Mouse (Mus musculus): ENCODE measurements around the gene Mpeg1. TPM values are rescaled to one million over a fixed set of nuclear protein-coding genes. Genes with fewer than 3 reads are reported as not detected.

Mpeg1 gene
- polyA plus RNA-seq, 1 experiment from 2014 or later = 0.84 TPM

GRCm38 (mm10) chr19:12489675-12490570 lies 29.3 kb downstream of the Mpeg1 start:
- H3K4me2 ChIP-seq (replicated peaks; ENCODE audit: low read depth) = no peak overlapping the region
- TF ChIP-seq CTCF (IDR thresholded peaks at IDR 0.05; ENCODE audit: low read depth) = no peak
- 72% methylated on average over 11 of the region's 11 CpGs for WGBS
- ATAC-seq (ENCODE audit: low FRiP score, low TSS enrichment) (no peak), DNase-seq (ENCODE audit: low spot score) (no peak)
- H3K36me3 ChIP-seq (ENCODE audit: control insufficient read depth, insufficient read depth, low read length) = peaks cover 3% of the 10 kb centered on the region; the same call in 1 of the 2 replicates
- H3K4me1 ChIP-seq (replicated peaks; ENCODE audit: control insufficient read depth, insufficient read depth) = 0 out of 2 replicates have a peak, but pooled peaks cover 7% of the 10 kb centered on the region
- H3K9ac ChIP-seq (ENCODE audit: low read length) = 0 out of 2 replicates have a peak overlapping the region, but pooled peaks have one; percentile 13
- no peaks in the 10 kb centered on the region for H3K9me3 ChIP-seq (ENCODE audit: control insufficient read depth, low read length)
- H3K4me3 ChIP-seq (ENCODE audit: low read depth, low read length) = no peak overlapping the region
- H3K27me3 ChIP-seq (ENCODE audit: control insufficient read depth, insufficient read depth, low read length) = no peaks in the 10 kb centered on the region
- H3K27ac ChIP-seq (replicated peaks) = peak overlapping the region; percentile 93

GRCm38 (mm10) chr19:12491636-12492035 lies 31.1 kb downstream of the Mpeg1 start:
- no peak for TF ChIP-seq CTCF (IDR thresholded peaks at IDR 0.05; ENCODE audit: low read depth)
- TF ChIP-seq EP300 (optimal IDR thresholded peaks at IDR 0.05) = no peak
- Histone ChIP-seq H3K4me2 (replicated peaks; ENCODE audit: low read depth) (no peak overlapping the region), H3K36me3 (ENCODE audit: control insufficient read depth, insufficient read depth, low read length) (peaks cover 3% of the 10 kb centered on the region; the same call in 1 of the 2 replicates), H3K27ac (replicated peaks) (no peak overlapping the region; the same call in 1 of the 2 replicates), H3K9ac (ENCODE audit: low read length) (no peak overlapping the region), H3K9me3 (ENCODE audit: control insufficient read depth, low read length) (no peaks in the 10 kb centered on the region), H3K4me1 (replicated peaks; ENCODE audit: control insufficient read depth, insufficient read depth) (peaks cover 7% of the 10 kb centered on the region; the same call in 1 of the 2 replicates), H3K4me3 (ENCODE audit: low read depth, low read length) (no peak overlapping the region), H3K27me3 (ENCODE audit: control insufficient read depth, insufficient read depth, low read length) (no peaks in the 10 kb centered on the region)
- no peak for DNase-seq (ENCODE audit: low spot score)
- no peak; the same call in 1 of the 2 replicates for ATAC-seq (ENCODE audit: low FRiP score, low TSS enrichment)
- WGBS = 82% methylated on average over 7 of the region's 7 CpGs

GRCm38 (mm10) chr19:12493453-12494186 lies 33.0 kb downstream of the Mpeg1 start:
- Histone ChIP-seq H3K9ac (ENCODE audit: low read length) (no peak overlapping the region), H3K4me3 (ENCODE audit: low read depth, low read length) (no peak overlapping the region), H3K4me1 (replicated peaks; ENCODE audit: control insufficient read depth, insufficient read depth) (no peaks in the 10 kb centered on the region; the same call in 1 of the 2 replicates), H3K9me3 (ENCODE audit: control insufficient read depth, low read length) (no peaks in the 10 kb centered on the region), H3K4me2 (replicated peaks; ENCODE audit: low read depth) (no peak overlapping the region), H3K27ac (replicated peaks) (no peak overlapping the region), H3K36me3 (ENCODE audit: control insufficient read depth, insufficient read depth, low read length) (peaks cover 3% of the 10 kb centered on the region; the same call in 1 of the 2 replicates), H3K27me3 (ENCODE audit: control insufficient read depth, insufficient read depth, low read length) (no peaks in the 10 kb centered on the region)
- no peak for TF ChIP-seq CTCF (IDR thresholded peaks at IDR 0.05; ENCODE audit: low read depth)
- no peak for TF ChIP-seq EP300 (optimal IDR thresholded peaks at IDR 0.05)
- 77% methylated on average over 4 of the region's 4 CpGs for WGBS
- ATAC-seq (ENCODE audit: low FRiP score, low TSS enrichment) (no peak), DNase-seq (ENCODE audit: low spot score) (no peak)

GRCm38 (mm10) chr19:12494187-12494458 lies 33.5 kb downstream of the Mpeg1 start:
- H3K36me3 ChIP-seq (ENCODE audit: control insufficient read depth, insufficient read depth, low read length) = peaks cover 3% of the 10 kb centered on the region; the same call in 1 of the 2 replicates
- TF ChIP-seq EP300 (optimal IDR thresholded peaks at IDR 0.05) (no peak), CTCF (IDR thresholded peaks at IDR 0.05; ENCODE audit: low read depth) (no peak)
- no peak overlapping the region for H3K9ac ChIP-seq (ENCODE audit: low read length)
- H3K4me2 ChIP-seq (replicated peaks; ENCODE audit: low read depth) = no peak overlapping the region
- no peaks in the 10 kb centered on the region for H3K9me3 ChIP-seq (ENCODE audit: control insufficient read depth, low read length)
- H3K4me3 ChIP-seq (ENCODE audit: low read depth, low read length) = no peak overlapping the region
- ATAC-seq (ENCODE audit: low FRiP score, low TSS enrichment) (no peak), DNase-seq (ENCODE audit: low spot score) (no peak)
- WGBS = 78% methylated on average over 4 of the region's 4 CpGs
- H3K4me1 ChIP-seq (replicated peaks; ENCODE audit: control insufficient read depth, insufficient read depth) = no peaks in the 10 kb centered on the region; the same call in 1 of the 2 replicates
- H3K27ac ChIP-seq (replicated peaks) = no peak overlapping the region
- H3K27me3 ChIP-seq (ENCODE audit: control insufficient read depth, insufficient read depth, low read length) = no peaks in the 10 kb centered on the region

- no peak overlapping the region for H3K27ac ChIP-seq (replicated peaks)
- H3K36me3 ChIP-seq (ENCODE audit: control insufficient read depth, insufficient read depth, low read length) = peaks cover 3% of the 10 kb centered on the region; the same call in 1 of the 2 replicates
- H3K9me3 ChIP-seq (ENCODE audit: control insufficient read depth, low read length) = no peaks in the 10 kb centered on the region
- H3K4me2 ChIP-seq (replicated peaks; ENCODE audit: low read depth) = no peak overlapping the region
- no peak overlapping the region for H3K4me3 ChIP-seq (ENCODE audit: low read depth, low read length)
- H3K27me3 ChIP-seq (ENCODE audit: control insufficient read depth, insufficient read depth, low read length) = no peaks in the 10 kb centered on the region
- 77% methylated on average over 3 of the region's 3 CpGs for WGBS
- H3K9ac ChIP-seq (ENCODE audit: low read length) = no peak overlapping the region
- TF ChIP-seq EP300 (optimal IDR thresholded peaks at IDR 0.05) (no peak), CTCF (IDR thresholded peaks at IDR 0.05; ENCODE audit: low read depth) (no peak)
- H3K4me1 ChIP-seq (replicated peaks; ENCODE audit: control insufficient read depth, insufficient read depth) = no peaks in the 10 kb centered on the region; the same call in 1 of the 2 replicates
- no peak for ATAC-seq (ENCODE audit: low FRiP score, low TSS enrichment)
- no peak for DNase-seq (ENCODE audit: low spot score)
Measured at GRCm38 (mm10) chr19:12494972-12495535, 34.5 kb downstream of the Mpeg1 start.
